Mouse (Mus musculus) small intestine, adult 2 months (tissue): Measurements from ENCODE around the gene Fggy.

Experiments used
- CTCF ChIP-seq: fragments of 200-500 bp; IDR thresholded peaks from 2 replicates; pipeline ENCODE4 v1.5.1; 2012; ENCODE audit warnings: low read depth, mild to moderate bottlenecking, control low read depth, inconsistent platforms, low read length, moderate library complexity, mixed read lengths; ENCODE audit not compliant: insufficient replicate concordance, insufficient read length; ENCODE audit errors: extremely low read depth
- POLR2A ChIP-seq: fragments of 200-500 bp; IDR thresholded peaks from 2 replicates; pipeline ENCODE4 v1.6.1; 2012; ENCODE audit warnings: low read depth, mild to moderate bottlenecking, control low read depth, inconsistent platforms, low read length, moderate library complexity

- no peak for TF ChIP-seq CTCF
- TF ChIP-seq POLR2A, result no peak
Observed at GRCm38 (mm10) chr4:95603254-95603653, 45.9 kb downstream of the Fggy start.
